Mouse (Mus musculus) limb, embryonic 14.5 days (tissue): ENCODE data around the gene Sstr4. TPM values are rescaled to one million over a fixed set of nuclear protein-coding genes. Genes with fewer than 3 reads are reported as not detected.

Source experiments
- ATAC-seq: fragments of 200-750 bp; cut with Nextera tagmentation; 2 replicates; pipeline ENCODE4 v1.8.0; 2017; ENCODE audit warnings: low read depth, moderate number of reproducible peaks, moderate TSS enrichment; ENCODE audit not compliant: low FRiP score
- DNase-seq: peaks from one replicate; pipeline ENCODE4 v3.0.0-alpha.2; 2015; ENCODE audit warnings: low spot score
- H3K27ac ChIP-seq: fragments of 300-500 bp; sonication (generic); replicated peaks from 2 replicates; pipeline ENCODE4 v1.5.1; 2014; ENCODE audit warnings: low read depth, mild to moderate bottlenecking, low read length, moderate library complexity, mixed read lengths
- H3K27me3 ChIP-seq: fragments of 300-500 bp; sonication (generic); 2 replicates; pipeline ENCODE4 v1.6.1; 2014; ENCODE audit warnings: low read length, mixed read lengths; ENCODE audit not compliant: control insufficient read depth, insufficient read depth
- H3K36me3 ChIP-seq: fragments of 300-500 bp; sonication (generic); 2 replicates; pipeline ENCODE4 v1.6.1; 2014; ENCODE audit warnings: mild to moderate bottlenecking, low read length, moderate library complexity, mixed read lengths; ENCODE audit not compliant: control insufficient read depth, insufficient read depth
- H3K4me1 ChIP-seq: fragments of 300-500 bp; sonication (generic); 2 replicates; pipeline ENCODE4 v1.6.1; 2014; ENCODE audit warnings: antibody characterized with exemption, low read length, mixed read lengths; ENCODE audit not compliant: control insufficient read depth, insufficient read depth
- H3K4me2 ChIP-seq: fragments of 300-500 bp; sonication (generic); replicated peaks from 2 replicates; pipeline ENCODE4 v1.6.1; 2014; ENCODE audit warnings: low read depth, mild to moderate bottlenecking, low read length, moderate library complexity; ENCODE audit not compliant: severe bottlenecking
- H3K4me3 ChIP-seq: fragments of 300-500 bp; sonication (generic); replicated peaks from 2 replicates; pipeline ENCODE4 v1.5.1; 2014; ENCODE audit warnings: low read length
- H3K9ac ChIP-seq: fragments of 300-500 bp; sonication (generic); 2 replicates; pipeline ENCODE4 v1.6.1; 2014; ENCODE audit warnings: mild to moderate bottlenecking, low read depth, low read length, moderate library complexity; ENCODE audit not compliant: severe bottlenecking
- H3K9me3 ChIP-seq: fragments of 300-500 bp; sonication (generic); 2 replicates; pipeline ENCODE4 v1.6.1; 2016; ENCODE audit warnings: low read length; ENCODE audit not compliant: control insufficient read depth
- POLR2A ChIP-seq: fragments of 200-500 bp; IDR thresholded peaks from 2 replicates; pipeline ENCODE4 v1.8.0; 2012; ENCODE audit warnings: inconsistent platforms, mild to moderate bottlenecking, moderate library complexity, borderline replicate concordance; ENCODE audit not compliant: insufficient read depth, insufficient read length; ENCODE audit errors: extremely low read depth
- WGBS: fragments of 180-500 bp; shearing (Covaris S2); extraction: QIAGEN DNeasy Blood & Tissue Kit; methylation state at CpG from one replicate; pipeline ENCODE4 v1.1.7; 2014; 5-methylcytosine and 5-hydroxymethylcytosine counted together
- polyA plus RNA-seq, 2 experiments: library from polyadenylated mRNA; depleted of rRNA in 1 of 2; stranded (reverse) in 1 of 2; unstranded in 1 of 2; fragments of >200 nt; fragmentation: Nextera tagmentation in 1 of 2; extraction: Ambion mirVana in 1 of 2; gene quantifications; 2 replicates each; pipeline versions ENCODE4 v1.2.1 to v1.2.3; 2012 to 2014

Sstr4 gene
- polyA plus RNA-seq, 2 experiments = 2.8 to 4.0 TPM

- TF ChIP-seq POLR2A = no peak
- Histone ChIP-seq H3K36me3 (no peaks in the 10 kb centered on the region), H3K4me3 (no peak overlapping the region; the same call in 1 of the 2 replicates), H3K9me3 (no peaks in the 10 kb centered on the region), H3K4me2 (no peak overlapping the region), H3K9ac (no peak overlapping the region), H3K4me1 (no peaks in the 10 kb centered on the region), H3K27me3 (no peaks in the 10 kb centered on the region), H3K27ac (no peak overlapping the region)
- no peak for ATAC-seq
- 87% methylated on average over 4 of the region's 4 CpGs for WGBS
- DNase-seq = no peak
Measured at GRCm38 (mm10) chr2:148442710-148443109, 47.6 kb downstream of the Sstr4 start.

GRCm38 (mm10) chr2:148443249-148443958 lies 48.3 kb downstream of the Sstr4 start, which contains the start of gene Cd93:
Cd93 (minus strand) TSS chr2:148443563.
- DNase-seq (no peak), ATAC-seq (no peak; the same call in 1 of the 2 replicates)
- Histone ChIP-seq H3K27me3 (no peaks in the 10 kb centered on the region), H3K4me2 (no peak within 1 kb of the TSS), H3K4me1 (no peaks in the 10 kb centered on the region), H3K4me3 (peak within 1 kb of the TSS; percentile 14), H3K9ac (no peak within 1 kb of the TSS), H3K9me3 (no peaks in the 10 kb centered on the region), H3K36me3 (no peaks in the 10 kb centered on the region), H3K27ac (no peak within 1 kb of the TSS)
- TF ChIP-seq POLR2A = no peak
- 51% methylated on average over 13 of the region's 13 CpGs for WGBS

- Histone ChIP-seq H3K4me2 (no peak overlapping the region), H3K27me3 (no peaks in the 10 kb centered on the region), H3K36me3 (no peaks in the 10 kb centered on the region), H3K27ac (no peak overlapping the region), H3K9ac (no peak overlapping the region), H3K9me3 (no peaks in the 10 kb centered on the region), H3K4me1 (no peaks in the 10 kb centered on the region), H3K4me3 (no peak overlapping the region)
- 54% methylated on average over 1 of the region's 1 CpGs for WGBS
- no peak for ATAC-seq
- TF ChIP-seq POLR2A = no peak
- DNase-seq = no peak
Measured at GRCm38 (mm10) chr2:148444472-148444871, 49.3 kb downstream of the Sstr4 start.

GRCm38 (mm10) chr2:148445616-148446015 lies 50.5 kb downstream of the Sstr4 start:
- ATAC-seq = no peak
- H3K4me3 ChIP-seq = no peak overlapping the region
- WGBS = 84% methylated on average over 1 of the region's 1 CpGs

More at GRCm38 (mm10) chr2:148445616-148446015, 50.5 kb downstream of the Sstr4 start:
- no peak for TF ChIP-seq POLR2A
- H3K4me2 ChIP-seq = no peak overlapping the region
- H3K27me3 ChIP-seq = no peaks in the 10 kb centered on the region
- H3K9ac ChIP-seq = no peak overlapping the region
- H3K4me1 ChIP-seq = no peaks in the 10 kb centered on the region
- H3K36me3 ChIP-seq = no peaks in the 10 kb centered on the region
- DNase-seq = no peak
- H3K27ac ChIP-seq = no peak overlapping the region
- no peaks in the 10 kb centered on the region for H3K9me3 ChIP-seq

Other genes starting within 250 kb of the Sstr4 start
- gene Thbd, start 12.8 kb downstream of the Sstr4 start, polyA plus RNA-seq (2012; rRNA removed) = 15.1 and 17.3 TPM in 2 replicates
- gene Thbd, start 12.8 kb downstream of the Sstr4 start, polyA plus RNA-seq (2014; fragmentation: Nextera tagmentation; extraction: Ambion mirVana) = 19.7 and 20.2 TPM in 2 replicates
- gene Cd93, start 48.2 kb downstream of the Sstr4 start, polyA plus RNA-seq (2012; rRNA removed) = 11.6 and 11.9 TPM in 2 replicates
- gene Cd93, start 48.2 kb downstream of the Sstr4 start, polyA plus RNA-seq (2014; fragmentation: Nextera tagmentation; extraction: Ambion mirVana) = 11.7 and 12.5 TPM in 2 replicates